Mouse (Mus musculus) C2C12 (cell line): ENCODE results near the gene Gucy2d.

Source experiments
- CEBPB ChIP-seq: IDR thresholded peaks from one replicate; pipeline ENCODE4 v1.6.1; 2011; ENCODE audit warnings: low read depth, mild to moderate bottlenecking, control low read depth, moderate library complexity
- CTCF ChIP-seq: IDR thresholded peaks from one replicate; pipeline ENCODE4 v1.5.1; 2011; ENCODE audit not compliant: control insufficient read depth, insufficient read depth, insufficient read length
- MAX ChIP-seq: IDR thresholded peaks from one replicate; pipeline ENCODE4 v1.6.1; 2011; ENCODE audit warnings: mild to moderate bottlenecking, control low read depth
- MYOD1 ChIP-seq: IDR thresholded peaks from one replicate; pipeline ENCODE4 v1.6.1; 2011; ENCODE audit warnings: low read depth; ENCODE audit not compliant: control insufficient read depth, insufficient read length
- MYOG ChIP-seq: IDR thresholded peaks from one replicate; pipeline ENCODE4 v1.6.1; 2011; ENCODE audit not compliant: control insufficient read depth, insufficient read length; ENCODE audit errors: extremely low read depth
- USF1 ChIP-seq: IDR thresholded peaks from one replicate; pipeline ENCODE4 v1.6.1; 2011; ENCODE audit warnings: low read depth, mild to moderate bottlenecking, control low read depth, moderate library complexity

DNA sequence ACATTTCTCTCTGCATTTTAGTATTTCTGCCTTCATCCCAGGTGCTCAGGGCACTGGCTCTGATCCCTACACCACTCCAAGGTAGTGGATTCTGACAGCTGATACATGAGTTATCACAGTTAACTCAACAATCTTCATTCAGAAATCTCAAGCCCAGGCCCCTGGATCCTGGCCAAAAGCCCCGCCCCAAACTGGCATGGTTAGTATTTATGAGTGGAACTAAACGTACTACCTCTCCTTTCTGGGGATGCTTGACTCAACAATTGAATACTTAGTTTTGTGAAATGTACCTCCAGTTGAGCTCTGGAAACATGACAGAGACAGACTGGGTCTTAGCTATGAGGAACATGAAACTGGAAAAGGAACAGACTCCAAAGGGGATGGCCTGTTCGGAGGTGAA lies 6.7 kb downstream of the Gucy2d start:
- no peak for TF ChIP-seq MAX
- TF ChIP-seq CTCF = no peak
- no peak for TF ChIP-seq MYOG
- TF ChIP-seq USF1 = no peak
- no peak for TF ChIP-seq MYOD1
- TF ChIP-seq CEBPB = no peak
